Mouse (Mus musculus) testis, postnatal 10 days (tissue): ENCODE measurements around the gene Pon2.
A peak's percentile ranks its signal among the peaks of the same experiment; 100 is the strongest.
"Not testable (repeated sequence)": the region's sequence is repeated elsewhere in the genome, so short reads cannot be mapped to it uniquely, and the experiment has no call there.

Source experiments
- DNase-seq: peaks from one replicate; pipeline ENCODE4 v3.0.0; 2021; ENCODE audit warnings: low spot score

Gene Pon2

GRCm38 (mm10) chr6:5298092-5298554, at the start of gene Pon2:
Gene Pon2 (minus strand): TSS chr6:5298455.
- peak; percentile 81 for DNase-seq

GRCm38 (mm10) chr6:5344255-5344654, 46.0 kb upstream of the Pon2 start:
- peak; percentile 42 for DNase-seq

DNA sequence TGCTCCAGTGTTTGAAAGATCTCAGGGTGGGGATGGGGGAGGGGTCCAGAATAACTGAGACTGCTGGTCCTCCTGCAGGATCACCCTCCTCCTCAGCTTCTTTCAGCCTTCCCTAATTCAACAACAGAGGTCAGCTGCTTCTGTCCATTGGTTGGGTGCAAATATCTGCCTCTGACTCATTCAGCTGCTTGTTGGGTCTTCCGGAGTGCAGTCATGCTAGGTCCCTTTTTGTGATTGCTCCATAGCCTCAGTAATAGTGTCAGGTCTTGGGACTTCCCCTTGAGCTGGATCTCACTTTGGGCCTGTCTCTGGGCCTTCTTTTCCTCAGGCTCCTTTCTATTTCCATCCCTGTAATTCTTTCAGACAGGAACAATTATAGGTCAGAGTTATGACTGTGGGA, 41.0 kb upstream of the Pon2 start:
- DNase-seq: not testable (repeated sequence)

GRCm38 (mm10) chr6:5338781-5339180, 40.5 kb upstream of the Pon2 start:
- not testable (repeated sequence) for DNase-seq

DNA sequence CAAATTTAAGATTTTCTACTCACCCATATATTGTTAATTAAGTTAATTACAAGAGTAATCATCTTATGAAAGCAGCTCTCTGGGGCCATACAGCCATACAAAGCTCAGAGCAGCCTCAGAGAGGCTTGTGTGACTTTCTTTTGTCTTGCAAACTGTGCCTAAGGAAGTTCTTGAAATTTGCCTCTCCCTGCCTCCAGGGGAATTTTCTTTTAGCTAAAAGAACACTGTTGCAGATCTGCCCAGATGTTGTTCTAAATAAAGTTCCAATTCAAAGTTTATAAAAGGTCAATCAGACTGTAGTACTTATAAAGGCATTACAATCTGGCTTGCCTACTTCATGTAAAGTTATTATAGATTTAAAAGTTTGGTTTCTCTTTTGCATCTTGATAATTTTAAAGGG, 37.8 kb upstream of the Pon2 start:
- not testable (repeated sequence) for DNase-seq

DNA sequence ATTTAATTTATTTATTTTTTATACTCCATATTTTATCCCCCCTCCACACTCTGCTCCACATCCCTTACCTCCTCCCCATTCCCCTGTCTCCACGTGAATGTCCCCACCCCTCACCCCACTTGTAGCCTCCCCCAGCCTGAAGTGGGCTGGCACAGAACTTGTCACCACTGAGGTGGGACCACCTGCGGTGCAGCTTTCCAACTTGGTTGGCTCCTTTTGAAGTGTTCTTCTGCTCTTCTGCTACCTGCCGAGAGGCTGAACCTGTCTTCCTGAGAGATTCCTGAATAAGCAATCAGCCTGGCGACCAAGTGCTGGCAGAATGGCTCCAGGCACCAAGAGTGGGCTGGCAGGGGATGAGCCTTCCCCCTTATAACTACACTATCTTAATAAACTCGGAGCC, 35.8 kb upstream of the Pon2 start:
- DNase-seq: no peak

GRCm38 (mm10) chr6:5332560-5333150, 34.4 kb upstream of the Pon2 start:
- DNase-seq: no peak

GRCm38 (mm10) chr6:5325122-5325521, 26.9 kb upstream of the Pon2 start:
- DNase-seq: no peak

GRCm38 (mm10) chr6:5324101-5324500, 25.8 kb upstream of the Pon2 start:
- not testable (repeated sequence) for DNase-seq

GRCm38 (mm10) chr6:5316630-5317029, 18.4 kb upstream of the Pon2 start:
- DNase-seq: no peak

DNA sequence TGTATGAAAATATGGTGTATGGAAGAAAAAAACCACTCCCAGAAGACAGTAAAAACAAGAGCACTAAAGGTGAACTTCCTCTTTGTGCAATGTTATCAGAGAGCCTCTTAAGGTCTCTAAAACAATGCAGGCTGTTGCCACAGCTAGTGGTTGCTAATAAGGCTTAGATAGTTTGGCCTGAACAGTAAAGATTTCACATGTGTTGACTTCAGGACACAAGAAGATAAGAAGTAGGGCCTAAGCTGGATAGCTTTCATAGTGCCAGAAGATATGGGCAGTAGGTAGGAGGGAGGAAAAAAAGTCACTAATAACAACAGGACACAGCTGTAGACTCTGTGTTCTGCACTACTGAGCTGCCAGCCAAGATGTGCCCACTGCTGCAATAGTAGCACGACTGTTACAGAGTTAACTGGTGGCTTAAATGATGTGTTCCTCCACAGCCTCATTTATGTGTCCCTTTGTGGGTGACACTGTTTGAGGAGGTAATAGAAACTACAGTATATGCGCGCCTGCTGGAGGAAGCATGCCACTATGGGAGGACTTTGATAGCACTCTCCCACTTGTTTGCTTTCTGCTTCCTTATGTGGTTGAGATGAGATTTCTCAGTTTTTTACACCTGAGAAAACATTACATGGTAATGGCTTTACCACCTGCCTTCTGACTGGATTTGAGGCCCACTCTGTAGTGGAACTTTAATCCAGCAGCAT, 17.0 kb upstream of the Pon2 start:
- DNase-seq: no peak

DNA sequence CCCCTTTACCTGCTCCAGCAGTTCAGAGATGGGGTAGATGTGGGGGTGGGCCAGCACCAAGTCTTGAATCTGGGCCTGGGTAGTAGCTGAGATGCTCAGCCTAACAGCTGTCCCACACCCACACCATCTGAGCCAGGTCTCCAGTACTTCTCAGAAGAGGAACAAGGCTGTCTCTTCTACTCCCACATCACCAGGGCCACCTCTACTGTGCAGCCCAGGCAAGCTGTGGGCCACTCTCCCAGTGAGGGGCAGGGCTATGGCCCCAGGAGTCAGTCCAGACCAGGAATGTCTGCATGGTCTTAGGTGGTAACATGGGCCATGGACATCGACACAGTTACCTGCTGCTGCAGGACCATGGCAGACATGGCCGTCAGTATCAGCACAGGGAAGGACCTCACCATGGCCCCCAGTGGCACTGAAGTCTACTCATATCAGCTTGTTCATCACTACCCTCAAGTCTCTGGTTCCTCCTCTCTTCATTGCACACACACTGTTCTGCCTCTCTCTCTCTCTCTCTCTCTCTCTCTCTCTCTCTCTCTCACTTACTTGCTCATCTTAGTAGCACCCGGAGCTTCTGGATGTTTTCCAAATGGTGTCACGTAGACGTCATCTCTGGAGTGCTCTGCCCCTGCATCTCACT, 15.8 kb upstream of the Pon2 start:
- no peak for DNase-seq

DNA sequence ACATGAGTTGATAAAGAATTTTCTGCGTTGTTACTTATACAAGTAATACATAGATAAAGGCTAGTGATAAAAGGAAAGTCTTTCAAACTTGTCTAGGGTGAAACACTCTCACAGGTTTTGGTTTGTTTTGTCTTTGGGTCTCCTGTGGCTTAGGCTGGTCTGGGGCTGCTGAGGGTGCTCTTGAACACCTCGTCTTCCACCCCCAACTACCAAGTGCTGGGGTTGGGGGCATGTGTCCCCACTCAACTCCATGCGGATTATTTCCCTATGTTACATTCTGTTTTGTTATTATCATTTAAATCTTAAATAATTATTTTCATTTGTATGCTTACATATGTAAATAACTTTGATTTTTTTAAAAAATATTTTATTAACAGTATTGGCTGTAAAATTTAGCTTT, 12.2 kb upstream of the Pon2 start:
- DNase-seq: no peak

- DNase-seq: no peak
These were observed 11.4 kb upstream of the Pon2 start for GRCm38 (mm10) chr6:5309595-5310197.

DNA sequence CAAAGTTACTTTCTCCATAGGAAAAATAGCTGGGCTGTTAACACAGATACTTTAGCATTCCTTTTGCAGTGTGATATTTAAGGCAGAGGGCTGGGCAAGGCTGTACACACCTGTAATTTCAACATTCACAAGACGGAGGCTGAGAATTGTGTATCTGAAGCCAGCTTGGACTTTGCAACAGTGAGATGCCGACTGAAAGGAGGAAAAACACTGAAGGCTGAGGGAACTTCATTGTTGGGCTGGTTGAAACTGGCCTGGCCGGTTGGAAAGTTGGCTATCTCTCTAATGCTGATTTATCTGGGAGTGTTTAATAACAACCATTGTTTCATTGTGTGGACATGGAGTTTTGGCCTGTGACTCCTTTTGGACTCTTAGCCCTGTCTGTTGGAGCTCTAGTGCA, 7.7 kb upstream of the Pon2 start:
- no peak for DNase-seq

DNA sequence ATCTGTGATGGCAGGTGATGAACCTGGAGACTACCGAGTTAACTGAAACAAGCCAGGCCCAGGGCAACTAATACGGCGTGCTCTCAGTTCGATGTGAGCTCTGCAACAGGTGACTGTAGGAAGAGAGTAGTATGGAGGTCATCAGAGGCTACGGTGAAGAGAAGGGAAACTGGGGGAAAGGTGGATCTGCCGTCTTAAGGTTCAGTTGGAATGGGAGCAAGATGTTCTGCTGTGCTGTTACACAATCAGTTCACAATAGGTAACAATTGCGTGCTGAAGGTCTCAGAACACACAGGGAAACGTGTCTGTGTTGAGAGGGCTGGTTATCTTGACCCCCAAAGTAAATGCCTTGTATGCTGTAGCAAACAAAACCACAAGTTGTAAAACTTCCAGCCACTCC, 6.7 kb upstream of the Pon2 start:
- no peak for DNase-seq

GRCm38 (mm10) chr6:5300629-5301028, 2.4 kb upstream of the Pon2 start:
- no peak for DNase-seq

DNA sequence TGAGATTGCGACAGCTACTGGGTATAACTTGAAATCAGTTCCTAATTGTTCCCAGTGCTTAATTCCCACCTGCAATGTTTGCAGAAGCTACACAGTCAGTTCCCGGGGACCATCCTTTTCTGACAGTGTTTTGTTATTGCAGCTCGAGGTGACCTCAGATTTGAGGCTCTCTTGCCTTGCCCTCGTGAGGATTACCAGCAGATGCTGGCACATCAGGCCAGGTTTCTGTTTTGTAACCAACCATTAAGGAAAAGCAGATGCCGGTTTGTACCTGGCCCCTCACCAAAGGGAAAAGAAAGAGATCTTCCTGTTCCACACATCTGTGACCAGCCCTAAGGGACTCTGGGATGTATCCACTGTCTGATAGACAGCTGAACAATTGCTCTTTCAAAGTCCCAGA, 1.3 kb upstream of the Pon2 start:
- no peak for DNase-seq

GRCm38 (mm10) chr6:5297321-5298091, 749 bp downstream of the Pon2 start:
- DNase-seq: peak; percentile 44

DNA sequence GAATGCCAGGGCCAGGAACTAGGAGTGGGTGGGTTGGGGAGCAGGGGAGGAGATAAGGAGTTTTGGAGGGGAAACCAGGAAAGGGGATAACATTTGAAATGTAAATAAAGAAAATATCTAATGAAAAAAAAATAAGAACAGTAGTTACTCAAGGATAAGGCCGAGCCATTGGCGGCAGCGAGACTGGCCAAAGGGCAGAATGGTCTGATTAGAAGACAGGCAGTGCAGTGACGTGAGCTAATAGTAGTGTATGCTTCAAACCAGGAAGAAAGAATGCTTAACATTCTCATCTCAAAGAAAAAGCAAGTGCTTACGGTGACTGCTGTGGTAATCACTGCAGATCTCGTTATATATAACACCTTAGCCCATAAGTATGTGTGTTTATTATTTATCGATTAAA, 2.2 kb downstream of the Pon2 start:
- DNase-seq: no peak

GRCm38 (mm10) chr6:5294659-5295449, 3.4 kb downstream of the Pon2 start:
- no peak for DNase-seq
